Mouse (Mus musculus): ENCODE results near the gene Olfr312.
"Not testable (repeated sequence)": the region's sequence is repeated elsewhere in the genome, so short reads cannot be mapped to it uniquely, and the experiment has no call there.

Olfr312 gene

DNA sequence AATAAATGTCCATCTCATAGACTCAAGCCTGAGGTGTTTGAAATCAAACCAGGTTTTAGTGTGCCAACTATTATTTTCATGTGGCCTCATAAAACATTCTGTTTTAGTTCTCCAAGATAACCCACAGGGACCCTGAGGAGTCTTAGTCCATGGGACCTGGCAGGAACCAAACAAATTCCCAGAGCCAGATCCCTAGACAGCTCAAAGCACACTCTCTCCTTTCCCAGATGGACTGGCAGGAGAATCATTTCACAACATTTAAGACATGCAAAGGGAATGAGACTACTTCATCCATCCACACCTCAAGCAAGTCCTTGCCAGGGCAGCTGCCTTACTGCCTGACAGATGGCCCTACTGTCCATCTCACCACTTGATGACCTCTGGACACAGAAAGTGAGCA is at the start of gene Olfr312:
Olfr312 (plus strand) TSS at position 301 of the 400 bp plus-strand sequence.
- DNase-seq (ENCODE audit: low read depth, low spot score) = not testable (repeated sequence)

- DNase-seq (ENCODE audit: low read depth, low spot score) = no peak
Measured at GRCm38 (mm10) chr11:58782480-58783089, 46.5 kb upstream of the Olfr312 start, which contains the start of gene Olfr314. Gene Olfr314 (plus strand): TSS chr11:58782952.

DNA sequence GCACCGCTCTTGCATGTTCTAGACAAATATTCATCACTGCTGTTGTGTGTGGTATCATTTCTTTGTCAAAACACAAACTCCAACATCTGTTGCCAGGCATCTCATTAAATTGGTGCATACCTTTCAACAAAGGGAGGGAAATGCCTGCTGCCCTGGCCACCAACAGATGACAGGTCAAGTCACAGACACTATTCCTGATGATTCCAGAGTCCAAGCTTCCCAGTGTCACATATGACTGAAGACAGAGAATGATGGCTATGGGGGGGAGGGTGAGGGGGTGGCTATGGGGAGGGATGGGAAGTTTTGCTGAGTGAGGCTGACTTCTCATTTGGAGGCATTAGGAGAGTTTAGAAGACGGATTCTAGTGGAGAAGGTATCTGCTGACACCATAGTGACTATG is 44.9 kb upstream of the Olfr312 start:
- no peak for DNase-seq (ENCODE audit: low read depth, low spot score)

- DNase-seq (ENCODE audit: low read depth, low spot score) = no peak
Measured at GRCm38 (mm10) chr11:58787651-58788050, 41.4 kb upstream of the Olfr312 start.

DNA sequence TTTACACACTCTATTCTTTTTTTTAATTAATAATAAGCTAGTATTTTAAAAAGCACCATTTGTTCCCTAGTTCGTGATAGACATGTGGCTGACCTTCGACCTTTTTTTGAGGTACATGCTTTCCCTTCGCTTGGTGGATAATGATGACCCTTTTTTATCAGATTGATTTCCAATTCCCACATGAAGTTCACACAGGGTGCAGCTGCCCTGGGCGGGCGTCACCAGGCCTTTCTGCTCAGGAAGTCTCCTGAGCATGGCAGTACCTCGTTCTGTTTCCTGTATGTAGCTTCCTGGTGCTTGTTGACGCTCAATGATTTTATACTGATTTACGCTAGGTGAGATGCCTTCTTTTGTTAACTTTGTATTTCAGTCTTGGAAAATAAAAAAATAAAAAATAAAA is 40.7 kb upstream of the Olfr312 start:
- no peak for DNase-seq (ENCODE audit: low read depth, low spot score)

DNA sequence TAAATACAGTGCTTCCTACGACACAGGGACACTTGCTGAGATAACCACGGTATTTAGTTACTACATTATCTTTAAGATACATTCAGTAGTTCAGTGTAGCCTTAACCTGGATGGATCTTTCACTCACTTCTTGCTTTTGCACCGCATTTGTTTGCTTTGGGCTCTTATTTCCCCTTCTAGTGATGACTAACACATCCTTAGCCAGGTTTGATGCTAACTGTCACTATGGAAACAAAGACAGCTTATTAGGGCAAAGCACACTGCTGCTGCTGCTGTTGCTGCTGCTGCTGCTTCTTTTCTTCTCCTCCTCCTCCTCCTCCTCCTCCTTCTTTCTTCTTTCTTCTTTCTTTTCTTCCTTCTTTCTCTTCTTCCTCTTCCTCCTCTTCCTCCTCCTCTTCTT is 39.5 kb upstream of the Olfr312 start:
- no peak for DNase-seq (ENCODE audit: low read depth, low spot score)

DNA sequence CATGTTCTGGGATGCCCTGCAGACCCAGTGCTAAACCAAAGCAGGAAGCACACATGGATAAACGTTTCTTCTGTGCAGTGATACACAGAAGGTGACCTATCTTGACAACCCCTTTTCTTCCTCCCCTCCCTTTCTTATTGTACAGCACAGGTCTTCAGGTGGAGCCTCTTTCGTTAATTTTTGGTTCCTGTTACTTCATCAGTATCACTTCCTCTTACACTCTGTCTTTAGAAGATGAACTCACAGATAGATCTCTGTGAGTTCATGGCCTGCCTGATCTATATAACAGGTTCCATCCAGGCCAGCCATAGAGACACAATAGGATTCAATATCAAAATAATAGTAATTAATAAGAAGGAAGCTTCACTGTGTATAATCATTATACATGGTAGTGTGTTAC is 39.0 kb upstream of the Olfr312 start:
- no peak for DNase-seq (ENCODE audit: low read depth, low spot score)

GRCm38 (mm10) chr11:58790646-58791045 is 38.4 kb upstream of the Olfr312 start:
- DNase-seq (ENCODE audit: low read depth, low spot score) = no peak

GRCm38 (mm10) chr11:58795856-58796255 is 33.2 kb upstream of the Olfr312 start:
- DNase-seq (ENCODE audit: low read depth, low spot score) = no peak

DNA sequence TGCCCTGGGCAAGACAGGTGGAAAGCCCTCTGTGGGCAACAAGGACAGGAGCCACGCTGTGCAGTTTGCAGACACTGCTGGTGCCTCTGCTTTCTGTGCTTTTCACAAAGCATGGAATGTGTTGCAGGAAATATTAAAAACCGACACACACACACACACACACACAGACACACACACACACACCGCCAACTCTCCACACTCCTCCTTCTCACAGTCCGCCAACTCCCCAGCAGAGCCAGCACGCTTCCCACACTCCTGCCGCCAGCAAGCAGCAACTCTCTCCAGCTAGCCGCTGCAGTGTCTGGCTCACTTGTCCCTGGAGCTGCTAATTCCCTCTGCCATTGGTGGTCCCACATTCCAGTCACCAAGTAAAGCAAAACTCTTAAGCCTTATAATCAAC is 32.2 kb upstream of the Olfr312 start:
- DNase-seq (ENCODE audit: low read depth, low spot score) = no peak

GRCm38 (mm10) chr11:58799747-58800146 is 29.3 kb upstream of the Olfr312 start:
- no peak for DNase-seq (ENCODE audit: low read depth, low spot score)

- peak; percentile 7 for DNase-seq (ENCODE audit: low read depth, low spot score)
Measured at GRCm38 (mm10) chr11:58801558-58802228, 27.3 kb upstream of the Olfr312 start, which contains the start of gene Fam183b. Gene Fam183b (minus strand): TSS chr11:58801960.

DNA sequence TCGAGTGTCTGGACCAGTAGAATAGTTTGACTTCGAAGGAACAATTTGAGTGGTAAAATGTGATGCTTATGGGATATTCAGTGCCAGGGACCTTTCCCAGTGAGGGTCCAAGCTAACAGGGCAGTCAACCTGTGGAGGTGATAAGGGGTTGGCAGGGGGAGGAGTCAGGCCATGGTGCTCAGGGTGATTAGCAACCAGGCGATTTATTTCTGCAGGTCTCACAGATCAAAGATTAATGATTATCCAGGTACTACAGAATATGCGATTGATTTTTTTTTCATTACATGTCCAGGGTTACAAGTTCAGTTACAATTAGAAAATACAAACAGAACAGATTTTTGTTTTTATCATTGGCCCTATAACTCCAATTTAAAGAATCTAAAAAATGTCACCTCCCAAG is 25.2 kb upstream of the Olfr312 start:
- no peak for DNase-seq (ENCODE audit: low read depth, low spot score)

DNA sequence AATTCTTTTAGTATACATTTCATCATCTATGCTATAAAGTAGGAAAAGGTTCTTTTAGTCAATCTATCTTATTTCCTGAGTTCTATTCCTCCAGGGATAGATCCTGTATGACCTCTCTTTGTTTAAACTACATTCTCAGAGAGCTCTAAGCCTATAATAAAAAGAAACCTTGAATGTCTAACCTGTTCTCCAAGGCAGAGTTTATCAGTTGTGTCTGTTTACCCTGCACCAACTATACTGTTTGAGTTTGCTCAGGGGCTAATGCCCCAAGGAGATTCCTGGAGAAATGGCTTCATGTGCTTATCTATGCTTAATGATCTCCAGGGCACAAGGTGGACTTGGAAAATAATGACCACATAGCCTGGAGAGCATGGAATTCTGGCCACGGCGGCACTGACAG is 24.6 kb upstream of the Olfr312 start:
- DNase-seq (ENCODE audit: low read depth, low spot score) = no peak

GRCm38 (mm10) chr11:58812001-58812400 is 17.0 kb upstream of the Olfr312 start:
- no peak for DNase-seq (ENCODE audit: low read depth, low spot score)

- DNase-seq (ENCODE audit: low read depth, low spot score) = not testable (repeated sequence)
Measured at GRCm38 (mm10) chr11:58814700-58815099, 14.3 kb upstream of the Olfr312 start, which contains the start of gene Olfr313. Gene Olfr313 (plus strand): TSS chr11:58815000.

DNA sequence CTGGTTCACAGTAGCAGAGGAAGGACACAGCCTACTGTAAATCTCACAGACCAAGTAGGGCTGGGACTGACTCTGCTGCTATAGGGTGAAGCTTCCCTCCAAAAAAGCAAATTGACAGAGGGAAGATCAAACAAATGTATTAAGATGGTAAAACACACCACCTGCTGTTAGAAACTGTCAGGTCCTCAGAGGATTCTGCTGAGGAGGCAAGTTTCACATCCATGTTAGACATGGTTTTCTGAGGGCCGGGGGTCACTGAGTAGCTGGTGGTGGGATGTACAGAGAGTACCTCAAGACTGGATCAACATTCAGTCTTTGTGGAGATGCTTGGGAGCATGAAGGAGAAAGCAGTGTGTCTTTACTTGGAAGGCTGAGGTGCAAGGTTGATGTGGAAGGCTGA is 13.4 kb upstream of the Olfr312 start:
- DNase-seq (ENCODE audit: low read depth, low spot score) = no peak

DNA sequence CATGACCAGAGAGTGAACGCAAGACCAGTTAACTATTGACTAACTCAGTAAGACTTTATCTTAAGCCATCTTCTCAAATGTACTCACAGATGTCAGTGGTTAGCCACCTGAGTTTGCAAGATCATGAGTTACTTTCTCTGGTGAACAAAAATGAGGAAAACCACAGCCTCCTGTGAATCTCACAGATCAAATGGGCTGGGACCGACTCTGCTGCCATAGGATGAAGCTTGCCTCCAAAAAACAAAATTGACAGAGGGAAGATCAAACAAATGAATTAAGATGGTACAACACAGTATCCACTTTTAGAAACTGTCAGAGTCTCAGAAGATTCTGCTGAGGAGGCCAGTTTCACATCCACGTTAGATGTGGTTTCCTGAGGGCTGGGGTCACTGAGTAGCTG is 727 bp downstream of the Olfr312 start:
- DNase-seq (ENCODE audit: low read depth, low spot score) = no peak

- not testable (repeated sequence) for DNase-seq (ENCODE audit: low read depth, low spot score)
Measured at GRCm38 (mm10) chr11:58832541-58832940, 3.5 kb downstream of the Olfr312 start.

DNA sequence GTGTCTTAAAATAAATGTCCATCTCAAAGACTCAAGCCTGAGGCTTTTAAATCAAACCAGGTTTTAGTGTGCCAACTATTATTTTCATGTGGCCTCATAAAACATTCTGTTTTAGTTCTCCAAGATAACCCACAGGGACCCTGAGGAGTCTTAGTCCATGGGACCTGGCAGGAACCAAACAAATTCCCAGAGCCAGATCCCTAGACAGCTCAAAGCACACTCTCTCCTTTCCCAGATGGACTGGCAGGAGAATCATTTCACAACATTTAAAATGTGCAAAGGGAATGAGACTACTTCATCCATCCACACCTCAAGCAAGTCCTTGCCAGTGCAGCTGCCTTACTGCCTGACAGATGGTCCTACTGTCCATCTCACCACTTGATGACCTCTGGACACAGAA is 9.9 kb downstream of the Olfr312 start, which contains the start of gene Olfr311:
Olfr311 (plus strand) TSS at position 301 of the 400 bp plus-strand sequence.
- not testable (repeated sequence) for DNase-seq (ENCODE audit: low read depth, low spot score)

GRCm38 (mm10) chr11:58846919-58847461 is 18.0 kb downstream of the Olfr312 start, which contains the start of gene Gm12258:
Gene Gm12258 (plus strand): TSS chr11:58847158.
- peak; percentile 100 for DNase-seq (ENCODE audit: low read depth, low spot score)

DNA sequence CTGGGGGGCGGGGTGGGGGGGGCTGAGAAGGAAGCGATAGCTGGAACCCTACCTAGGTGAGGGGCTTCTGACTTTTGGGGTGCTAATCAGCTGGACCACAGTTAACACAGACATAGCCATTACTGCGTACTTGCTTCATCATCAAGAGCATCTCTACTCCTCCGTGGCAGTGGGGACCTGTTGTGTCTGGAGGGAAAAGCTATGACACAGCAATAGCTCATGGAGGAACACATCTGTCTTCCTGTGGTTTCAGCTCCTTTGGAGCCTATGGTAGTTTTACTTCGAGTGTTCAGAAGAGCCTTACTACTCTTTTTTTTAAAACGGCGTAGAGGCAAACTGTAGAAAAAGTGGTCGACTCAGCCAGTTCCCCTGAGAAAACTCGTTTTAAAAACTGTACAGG is 18.6 kb downstream of the Olfr312 start:
- no peak for DNase-seq (ENCODE audit: low read depth, low spot score)

DNA sequence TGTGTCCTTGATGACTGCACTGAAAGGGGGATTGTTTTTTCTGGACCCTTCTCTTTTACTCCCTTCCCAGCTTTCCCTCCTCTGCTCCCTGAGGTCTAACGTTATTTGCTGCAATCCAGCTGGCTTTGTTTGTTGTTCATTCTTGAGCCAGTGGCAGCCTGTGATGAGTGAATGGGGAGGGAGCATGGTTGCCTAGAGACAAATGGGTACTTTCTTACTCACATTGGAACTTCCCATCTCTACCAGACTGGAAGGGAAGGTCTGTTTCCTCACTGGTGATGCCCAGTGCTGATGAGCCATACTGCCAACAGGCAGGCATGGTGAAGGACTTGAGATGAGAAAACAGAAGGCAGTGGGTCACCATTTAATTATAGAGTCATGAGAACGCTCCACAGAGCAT is 20.7 kb downstream of the Olfr312 start:
- no peak for DNase-seq (ENCODE audit: low read depth, low spot score)
